Mouse (Mus musculus): ENCODE data around the gene Cphx3. TPM values are rescaled to one million over a fixed set of nuclear protein-coding genes. Genes with fewer than 3 reads are reported as not detected.

Gene Cphx3
- polyA plus RNA-seq, 1 experiment from 2014 or later = not detected

Other genes with a start within 250 kb of the Cphx3 start
- 3.1 and 4.0 TPM in 2 replicates for gene Anxa11, start 240.1 kb upstream of the Cphx3 start, polyA plus RNA-seq (2015; fragmentation: Nextera tagmentation; extraction: Ambion mirVana)
- not detected in 2 replicates for gene Plac9a, start 179.2 kb upstream of the Cphx3 start, polyA plus RNA-seq (2015; fragmentation: Nextera tagmentation; extraction: Ambion mirVana)
- gene Tmem254a, start 154.6 kb upstream of the Cphx3 start, polyA plus RNA-seq (2015; fragmentation: Nextera tagmentation; extraction: Ambion mirVana) = 4.7 and 6.7 TPM in 2 replicates
- gene Cphx1, start 144.0 kb upstream of the Cphx3 start, polyA plus RNA-seq (2015; fragmentation: Nextera tagmentation; extraction: Ambion mirVana) = not detected in 2 replicates
- gene Duxbl1, start 103.7 kb upstream of the Cphx3 start, polyA plus RNA-seq (2015; fragmentation: Nextera tagmentation; extraction: Ambion mirVana) = 1.3 and 1.7 TPM in 2 replicates
- gene Gm9780, start 39.6 kb upstream of the Cphx3 start, polyA plus RNA-seq (2015; fragmentation: Nextera tagmentation; extraction: Ambion mirVana) = 8.4 and 8.6 TPM in 2 replicates
- 31.1 and 32.6 TPM in 2 replicates for gene Tmem254c, start 14.9 kb upstream of the Cphx3 start, polyA plus RNA-seq (2015; fragmentation: Nextera tagmentation; extraction: Ambion mirVana)
- not detected in 2 replicates for gene Cphx2, start 781 bp upstream of the Cphx3 start, polyA plus RNA-seq (2015; fragmentation: Nextera tagmentation; extraction: Ambion mirVana)
- 1.0 and 1.3 TPM in 2 replicates for gene Duxbl2, start 36.1 kb downstream of the Cphx3 start, polyA plus RNA-seq (2015; fragmentation: Nextera tagmentation; extraction: Ambion mirVana)
- gene Plac9b, start 100.2 kb downstream of the Cphx3 start, polyA plus RNA-seq (2015; fragmentation: Nextera tagmentation; extraction: Ambion mirVana) = 6.0 and 12.7 TPM in 2 replicates
- gene Tmem254b, start 124.7 kb downstream of the Cphx3 start, polyA plus RNA-seq (2015; fragmentation: Nextera tagmentation; extraction: Ambion mirVana) = 34.1 and 36.7 TPM in 2 replicates
- 0.60 and 1.2 TPM in 2 replicates for gene Duxbl3, start 175.7 kb downstream of the Cphx3 start, polyA plus RNA-seq (2015; fragmentation: Nextera tagmentation; extraction: Ambion mirVana)